Mouse (Mus musculus) MEL (cell line): ENCODE measurements at regions not wholly inside any gene's neighbourhood (a gene's known extent, or its start where the extent isn't known, plus 50 kb on each side); places are given as distances from the start of the nearest gene placed in this dataset.

Source experiments
- DNase-seq: peaks from one replicate; pipeline ENCODE4 v3.0.0; 2011; ENCODE audit warnings: low read depth, low spot score
- H3K27ac ChIP-seq: 2 replicates; pipeline ENCODE4 v1.5.1; 2012; ENCODE audit warnings: low read depth, mild to moderate bottlenecking, control low read depth, low read length, moderate library complexity; ENCODE audit not compliant: control insufficient read depth
- H3K27me3 ChIP-seq, 2 experiments: fragments of 150-350 bp in 1 of 2; sonication (generic) in 1 of 2; 2 replicates each; pipeline ENCODE4 v1.6.1; 2012; ENCODE audit warnings: low read length in 2 of 2, mild to moderate bottlenecking in 2 of 2, improper control_type of control experiment in 1 of 2, moderate library complexity in 1 of 2; ENCODE audit not compliant: insufficient read depth in 2 of 2, control insufficient read depth in 1 of 2
- H3K36me3 ChIP-seq, 2 experiments: 2 replicates each; pipeline ENCODE4 v1.6.1; 2012 to 2014; ENCODE audit warnings: low read length in 2 of 2, improper control_type of control experiment in 1 of 2, inconsistent platforms in 1 of 2, mild to moderate bottlenecking in 1 of 2; ENCODE audit not compliant: insufficient read depth in 2 of 2, control insufficient read depth in 1 of 2
- H3K4me1 ChIP-seq, 2 experiments: fragments of 150-350 bp in 1 of 2; sonication (generic) in 1 of 2; 2 replicates each; pipeline ENCODE4 v1.6.1; 2012; ENCODE audit warnings: low read length in 2 of 2, improper control_type of control experiment in 1 of 2, mild to moderate bottlenecking in 1 of 2; ENCODE audit not compliant: insufficient read depth in 2 of 2, control insufficient read depth in 1 of 2
- H3K4me3 ChIP-seq, 2 experiments: fragments of 150-350 bp in 1 of 2; sonication (generic) in 1 of 2; 2 replicates each; pipeline ENCODE4 v1.5.1; 2012; ENCODE audit warnings: low read depth in 2 of 2, low read length in 2 of 2, mild to moderate bottlenecking in 2 of 2, moderate library complexity in 2 of 2, control low read depth in 1 of 2, improper control_type of control experiment in 1 of 2; ENCODE audit not compliant: control insufficient read depth in 1 of 2, insufficient read depth in 1 of 2
- H3K79me2 ChIP-seq: 2 replicates; pipeline ENCODE4 v1.6.1; 2012; ENCODE audit warnings: mild to moderate bottlenecking, low read length, moderate library complexity; ENCODE audit not compliant: control insufficient read depth, poor library complexity, insufficient read depth
- H3K9ac ChIP-seq: 2 replicates; pipeline ENCODE4 v1.6.1; 2012; ENCODE audit warnings: low read depth, mild to moderate bottlenecking, control low read depth, low read length, moderate library complexity; ENCODE audit not compliant: control insufficient read depth, poor library complexity, severe bottlenecking
- H3K9me3 ChIP-seq: fragments of 150-350 bp; sonication (generic); replicated peaks from 2 replicates; pipeline ENCODE4 v1.6.1; 2012; ENCODE audit warnings: mild to moderate bottlenecking, low read length, improper control_type of control experiment, moderate library complexity; ENCODE audit not compliant: insufficient read depth
- CHD1 ChIP-seq: IDR thresholded peaks from 2 replicates; pipeline ENCODE4 v1.6.1; 2012; ENCODE audit warnings: low read depth, mild to moderate bottlenecking, inconsistent platforms, low read length, improper control_type of control experiment
- ETS1 ChIP-seq: IDR thresholded peaks from 2 replicates; pipeline ENCODE4 v1.6.1; 2012; ENCODE audit warnings: low read depth, mild to moderate bottlenecking, inconsistent platforms, low read length, improper control_type of control experiment, moderate library complexity
- GABPA ChIP-seq: IDR thresholded peaks from 2 replicates; pipeline ENCODE4 v1.6.1; 2012; ENCODE audit warnings: low read depth, mild to moderate bottlenecking, inconsistent platforms, low read length, improper control_type of control experiment, moderate library complexity
- GATA1 ChIP-seq: IDR thresholded peaks from 2 replicates; pipeline ENCODE4 v1.6.1; 2011; ENCODE audit warnings: low read depth, low read length, improper control_type of control experiment
- MAZ ChIP-seq: IDR thresholded peaks from 2 replicates; pipeline ENCODE4 v1.6.1; 2012; ENCODE audit warnings: low read depth, mild to moderate bottlenecking, inconsistent platforms, low read length, improper control_type of control experiment
- NELFE ChIP-seq: IDR thresholded peaks from 2 replicates; pipeline ENCODE4 v1.6.1; 2011; ENCODE audit warnings: low read depth, low read length, improper control_type of control experiment
- NRF1 ChIP-seq: IDR thresholded peaks from 2 replicates; pipeline ENCODE4 v1.6.1; 2014; ENCODE audit warnings: low read depth, mild to moderate bottlenecking, inconsistent platforms, low read length, improper control_type of control experiment, moderate library complexity; ENCODE audit not compliant: poor library complexity, insufficient read depth, severe bottlenecking
- POLR2A ChIP-seq, 2 experiments: IDR thresholded peaks; 2 replicates each; pipeline ENCODE4 v1.6.1; 2011 to 2012; ENCODE audit warnings: low read length in 2 of 2, mild to moderate bottlenecking in 2 of 2, control low read depth in 1 of 2, improper control_type of control experiment in 1 of 2, low read depth in 1 of 2, moderate library complexity in 1 of 2; ENCODE audit not compliant: control insufficient read depth in 1 of 2, insufficient read depth in 1 of 2, poor library complexity in 1 of 2
- TAL1 ChIP-seq: IDR thresholded peaks from 2 replicates; pipeline ENCODE4 v1.6.1; 2012; ENCODE audit warnings: mild to moderate bottlenecking, inconsistent platforms, low read length, moderate library complexity, mixed read lengths
- TBP ChIP-seq: IDR thresholded peaks from 2 replicates; pipeline ENCODE4 v1.8.0; 2011; ENCODE audit warnings: low read depth, low read length, improper control_type of control experiment
- UBTF ChIP-seq: IDR thresholded peaks from 2 replicates; pipeline ENCODE4 v1.6.1; 2012; ENCODE audit warnings: low read depth, mild to moderate bottlenecking, inconsistent platforms, low read length, improper control_type of control experiment, moderate library complexity, borderline replicate concordance; ENCODE audit not compliant: insufficient read depth
- USF1 ChIP-seq: IDR thresholded peaks from 2 replicates; pipeline ENCODE4 v1.6.1; 2014; ENCODE audit warnings: low read depth, mild to moderate bottlenecking, inconsistent platforms, low read length, improper control_type of control experiment, moderate library complexity
- USF2 ChIP-seq, 2 experiments: IDR thresholded peaks; 2 replicates each; pipeline ENCODE4 v1.6.1; 2011 to 2012; ENCODE audit warnings: improper control_type of control experiment in 2 of 2, low read length in 2 of 2, borderline replicate concordance in 1 of 2, inconsistent platforms in 1 of 2, low read depth in 1 of 2, mild to moderate bottlenecking in 1 of 2; ENCODE audit not compliant: insufficient read depth in 1 of 2
- ZC3H11A ChIP-seq: IDR thresholded peaks from 2 replicates; pipeline ENCODE4 v1.6.1; 2012; ENCODE audit warnings: low read depth, mild to moderate bottlenecking, inconsistent platforms, low read length, improper control_type of control experiment
- ZMIZ1 ChIP-seq: IDR thresholded peaks from 2 replicates; pipeline ENCODE4 v1.6.1; 2012; ENCODE audit warnings: low read depth, mild to moderate bottlenecking, inconsistent platforms, low read length, improper control_type of control experiment, moderate library complexity

DNA sequence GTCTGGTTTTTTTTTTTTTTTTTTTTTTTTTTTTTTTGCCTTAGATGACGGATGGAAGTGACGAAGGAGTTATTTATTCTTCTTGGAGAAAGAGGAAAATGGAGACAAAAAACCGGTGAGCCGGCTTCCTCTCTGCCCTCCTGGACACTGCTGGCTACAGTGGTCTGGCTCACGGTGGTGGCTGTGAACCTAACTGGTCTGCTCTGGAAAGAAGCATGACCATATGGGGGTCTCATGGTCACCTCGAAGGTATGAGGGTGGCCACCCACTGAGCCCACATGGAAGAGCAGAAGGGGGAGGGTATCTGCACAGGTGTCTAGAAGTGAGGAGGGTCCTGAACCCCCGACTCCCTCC, 116.7 kb upstream of the Sulf2 start:
- TF ChIP-seq GABPA, result no peak
- TF ChIP-seq ZC3H11A, result no peak
- Histone ChIP-seq H3K27me3 (no peaks in the 10 kb centered on the region), H3K27ac (no peak overlapping the region), H3K9ac (no peak overlapping the region), H3K4me1 (no peaks in the 10 kb centered on the region), H3K79me2 (no peaks in the 10 kb centered on the region), H3K36me3 (no peaks in the 10 kb centered on the region), H3K4me3 (no peak overlapping the region), H3K9me3 (no peaks in the 10 kb centered on the region)
- DNase-seq, result no peak

DNA sequence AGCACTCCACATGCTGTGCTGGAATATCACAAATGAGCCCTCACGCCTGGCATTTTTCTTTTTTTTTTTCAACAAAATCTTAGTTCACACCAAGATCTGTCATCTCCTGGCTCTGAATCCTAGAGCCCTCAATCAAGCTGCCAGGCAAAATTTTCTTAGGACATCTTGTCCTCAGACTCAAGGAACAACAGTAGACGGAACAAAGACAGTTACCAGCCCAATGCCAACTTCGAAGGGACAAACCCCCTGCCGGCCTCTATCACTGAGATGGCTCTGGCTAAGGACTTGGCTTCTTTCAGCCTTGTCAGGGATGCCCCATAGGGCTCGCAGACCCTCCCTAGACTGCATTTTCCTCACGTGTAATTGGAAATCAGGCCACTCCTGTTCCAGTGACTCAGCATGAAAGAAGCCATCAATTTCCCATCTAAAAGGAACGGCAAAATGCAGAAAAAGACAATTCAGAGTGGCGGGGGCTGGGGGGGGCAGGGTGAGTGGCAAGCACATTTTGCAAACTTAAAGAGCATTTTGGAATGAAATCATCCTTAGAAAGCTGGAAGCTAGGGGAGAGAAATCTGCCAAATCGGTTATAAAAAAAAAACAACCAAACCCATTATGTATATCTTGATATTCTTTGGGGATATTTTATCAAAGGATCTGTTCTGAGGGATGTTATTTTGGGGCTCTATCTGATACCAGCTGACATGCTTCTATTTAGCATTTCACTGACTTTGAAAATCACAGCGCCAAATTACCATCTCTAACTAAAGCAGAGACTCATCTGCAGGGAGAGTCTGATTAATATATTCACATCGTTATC, 116.1 kb upstream of the Sulf2 start:
- H3K27ac ChIP-seq, result no peak overlapping the region
- no peaks in the 10 kb centered on the region for H3K79me2 ChIP-seq
- no peaks in the 10 kb centered on the region for H3K27me3 ChIP-seq
- H3K9ac ChIP-seq, result no peak overlapping the region
- DNase-seq, result no peak
- TF ChIP-seq USF2 (IDR thresholded peaks at IDR 0.05; ENCODE audit: borderline replicate concordance in 1 of 2, insufficient read depth in 1 of 2, low read depth in 1 of 2, low read length in 2 of 2) (no peak), POLR2A (IDR thresholded peaks at IDR 0.05; ENCODE audit: control insufficient read depth in 1 of 2, insufficient read depth in 1 of 2, low read depth in 1 of 2, low read length in 2 of 2, poor library complexity in 1 of 2) (no peak), ETS1 (no peak), ZMIZ1 (no peak), USF1 (no peak), ZC3H11A (no peak), TBP (no peak)
- no peaks in the 10 kb centered on the region for H3K36me3 ChIP-seq
- H3K4me1 ChIP-seq, result no peaks in the 10 kb centered on the region
- no peak overlapping the region for H3K4me3 ChIP-seq
- H3K9me3 ChIP-seq, result no peaks in the 10 kb centered on the region

DNA sequence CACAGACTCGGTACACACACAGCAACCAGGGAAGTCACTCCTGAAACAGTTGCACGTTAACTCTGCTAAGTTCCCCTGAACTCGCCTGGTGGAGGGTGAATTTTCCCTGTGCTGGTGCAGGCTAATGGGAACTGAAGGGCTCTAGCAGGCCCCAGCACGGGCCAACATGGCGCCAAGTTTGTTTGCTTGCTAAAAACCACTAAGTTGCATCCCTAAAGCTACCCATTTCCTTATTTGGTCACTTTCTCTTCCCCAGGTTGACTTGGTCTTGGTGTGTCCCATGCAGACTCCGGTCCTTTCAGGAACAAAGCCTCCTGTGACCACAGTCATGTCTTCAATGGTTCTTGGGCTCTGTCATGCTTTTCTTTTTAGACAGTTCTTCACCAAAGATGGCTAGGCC, 114.5 kb upstream of the Sulf2 start:
- no peak overlapping the region for H3K4me3 ChIP-seq
- DNase-seq, result no peak
- no peaks in the 10 kb centered on the region for H3K36me3 ChIP-seq
- no peaks in the 10 kb centered on the region for H3K79me2 ChIP-seq
- H3K27me3 ChIP-seq, result no peaks in the 10 kb centered on the region
- H3K9me3 ChIP-seq, result no peaks in the 10 kb centered on the region
- TF ChIP-seq USF2 (IDR thresholded peaks at IDR 0.05; ENCODE audit: borderline replicate concordance in 1 of 2, insufficient read depth in 1 of 2, low read depth in 1 of 2, low read length in 2 of 2) (no peak), GABPA (no peak), TAL1 (no peak), MAZ (no peak), UBTF (no peak), NELFE (no peak), GATA1 (no peak), CHD1 (no peak), NRF1 (no peak)
- H3K27ac ChIP-seq, result no peak overlapping the region
- no peaks in the 10 kb centered on the region for H3K4me1 ChIP-seq
- no peak overlapping the region for H3K9ac ChIP-seq
